In genomic region chr9:64021319-64021850, GRCm38 (mm10) we compare ENCODE assay signal across 7 mouse cellular contexts. TPM values are rescaled to one million over a fixed set of nuclear protein-coding genes. Genes with fewer than 3 reads are reported as not detected.
DNase-seq lines count a peak whose midpoint lies in the region; ATAC-seq and TF ChIP-seq lines count a peak whose summit lies in the region.

No protein-coding gene starts in this region.

- H3K4me3 ChIP-seq in lung, postnatal 0 days (ENCODE audit: low read depth, low read length) = peak overlapping the region; percentile 84
- H3K4me3 ChIP-seq in embryonic facial prominence, embryonic 12.5 days = peak overlapping the region; percentile 88
- peak overlapping the region; percentile 85 for H3K4me3 ChIP-seq in intestine, postnatal 0 days (ENCODE audit: low read depth, low read length)

- H3K4me1 ChIP-seq in lung, postnatal 0 days (ENCODE audit: insufficient read depth, low read depth, low read length) = peaks cover 13% of the 10 kb centered on the region; the same call in 1 of the 2 replicates
- H3K4me1 ChIP-seq in embryonic facial prominence, embryonic 12.5 days = peaks cover 44% of the 10 kb centered on the region
- H3K4me1 ChIP-seq in intestine, postnatal 0 days (replicated peaks; ENCODE audit: control insufficient read depth, insufficient read depth, low read length) = 0 out of 2 replicates have a peak, but pooled peaks cover 10% of the 10 kb centered on the region

- peak; percentile 49 for DNase-seq in lung, postnatal 0 days (ENCODE audit: low spot score)
- no peak for DNase-seq in lung, adult 18-20 months
- peak; percentile 45 for DNase-seq in retina, embryonic 14.5 days (ENCODE audit: low spot score)
- DNase-seq in right cerebral cortex, postnatal 36 days (ENCODE audit: low spot score in 2 of 2) = no peak
- no peak for DNase-seq in cerebellum, postnatal 36 days

- H3K27ac ChIP-seq in lung, postnatal 0 days (ENCODE audit: low read length) = peak overlapping the region; percentile 94
- peak overlapping the region; percentile 97 for H3K27ac ChIP-seq in embryonic facial prominence, embryonic 12.5 days
- H3K27ac ChIP-seq in intestine, postnatal 0 days (ENCODE audit: low read depth, low read length) = peak overlapping the region; percentile 96

- no peaks in the 10 kb centered on the region for H3K9me3 ChIP-seq in lung, postnatal 0 days (ENCODE audit: low read length)
- H3K9me3 ChIP-seq in embryonic facial prominence, embryonic 12.5 days = no peaks in the 10 kb centered on the region
- H3K9me3 ChIP-seq in intestine, postnatal 0 days (ENCODE audit: control insufficient read depth) = no peaks in the 10 kb centered on the region

- no peak for ATAC-seq in lung, postnatal 0 days
- ATAC-seq in embryonic facial prominence, embryonic 12.5 days (ENCODE audit: insufficient number of reproducible peaks, insufficient read depth, low FRiP score, low TSS enrichment) = no peak
- no peak for ATAC-seq in intestine, postnatal 0 days

- TF ChIP-seq CTCF in lung, postnatal 0 days (IDR thresholded peaks at IDR 0.05) = no peak
- no peak for TF ChIP-seq CTCF in intestine, postnatal 0 days (IDR thresholded peaks at IDR 0.05; ENCODE audit: low read depth)

- TF ChIP-seq EP300 in lung, postnatal 0 days (IDR thresholded peaks at IDR 0.05) = no peak

- 0 out of 2 replicates have a peak, but pooled peaks cover 3% of the 10 kb centered on the region for H3K36me3 ChIP-seq in lung, postnatal 0 days (ENCODE audit: insufficient read depth, low read length)
- H3K36me3 ChIP-seq in embryonic facial prominence, embryonic 12.5 days = no peaks in the 10 kb centered on the region
- no peaks in the 10 kb centered on the region; the same call in 1 of the 2 replicates for H3K36me3 ChIP-seq in intestine, postnatal 0 days (ENCODE audit: control insufficient read depth, insufficient read depth)

- H3K9ac ChIP-seq in lung, postnatal 0 days (replicated peaks; ENCODE audit: low read depth) = peak overlapping the region; percentile 89
- H3K9ac ChIP-seq in embryonic facial prominence, embryonic 12.5 days = peak overlapping the region; percentile 97
- peak overlapping the region; percentile 94 for H3K9ac ChIP-seq in intestine, postnatal 0 days (ENCODE audit: low read depth, low read length)

- peak overlapping the region; percentile 86 for H3K4me2 ChIP-seq in lung, postnatal 0 days (replicated peaks; ENCODE audit: low read depth, low read length)
- H3K4me2 ChIP-seq in embryonic facial prominence, embryonic 12.5 days (replicated peaks) = peak overlapping the region; percentile 96
- H3K4me2 ChIP-seq in intestine, postnatal 0 days (replicated peaks; ENCODE audit: low read depth) = peak overlapping the region; percentile 89

- WGBS in lung, postnatal 0 days = under 1% methylated on average over 29 of the region's 32 CpGs
- under 1% methylated on average over 27 of the region's 32 CpGs for WGBS in embryonic facial prominence, embryonic 12.5 days
- WGBS in intestine, postnatal 0 days = 0% methylated on average over 32 of the region's 32 CpGs

- H3K27me3 ChIP-seq in lung, postnatal 0 days (replicated peaks; ENCODE audit: insufficient read depth, low read length) = no peaks in the 10 kb centered on the region
- H3K27me3 ChIP-seq in embryonic facial prominence, embryonic 12.5 days = no peaks in the 10 kb centered on the region
- no peaks in the 10 kb centered on the region for H3K27me3 ChIP-seq in intestine, postnatal 0 days (replicated peaks; ENCODE audit: control insufficient read depth, insufficient read depth, low read length)

RNA-seq across cellular contexts. Expression of gene Smad6, which starts 0.5 kb away (rescaled TPM):
- polyA plus RNA-seq in lung, postnatal 0 days (2015; fragmentation: Nextera tagmentation; extraction: Ambion mirVana) = 13.4 and 15.3 TPM in 2 replicates
- 25.4 and 26.0 TPM in 2 replicates for polyA plus RNA-seq in embryonic facial prominence, embryonic 12.5 days (2016; fragmentation: Nextera tagmentation; extraction: Ambion mirVana)
- polyA plus RNA-seq in intestine, postnatal 0 days (2015; fragmentation: Nextera tagmentation; extraction: Ambion mirVana) = 5.4 and 6.1 TPM in 2 replicates

Comparison
In these comparisons a context has a peak if more than half of its experiments do, and no peak if none do; other contexts are left out.
1. DNase-seq: peak in lung, postnatal 0 days (single experiment) and retina, embryonic 14.5 days (single experiment); none in lung, adult 18-20 months (0 of 2), right cerebral cortex, postnatal 36 days (0 of 2) and cerebellum, postnatal 36 days (0 of 2).
2. Peak in every context shown above with its lines, with median percentiles within 50 percentile points of each other: H3K27ac ChIP-seq, H3K4me2 ChIP-seq, H3K4me3 ChIP-seq and H3K9ac ChIP-seq.